Mouse (Mus musculus): Measurements from ENCODE around the gene Gna15. TPM values are rescaled to one million over a fixed set of nuclear protein-coding genes. Genes with fewer than 3 reads are reported as not detected.

The Gna15 gene
- polyA plus RNA-seq (2012; rRNA removed): 4.2 and 4.6 TPM in 2 replicates
- polyA plus RNA-seq (2014; fragmentation: Nextera tagmentation; extraction: Ambion mirVana): 3.2 and 4.7 TPM in 2 replicates

GRCm38 (mm10) chr10:81524051-81524605, at the start of gene Gna15:
Gene Gna15 (minus strand): TSS chr10:81524225.
- ATAC-seq (ENCODE audit: insufficient read depth): peak; percentile 57

GRCm38 (mm10) chr10:81572975-81573374, 49.0 kb upstream of the Gna15 start:
- Histone ChIP-seq H3K36me3 (replicated peaks; ENCODE audit: control insufficient read depth, insufficient read depth, low read depth) (no peaks in the 10 kb centered on the region), H3K27me3 (ENCODE audit: control insufficient read depth, insufficient read depth, low read length) (peaks cover 11% of the 10 kb centered on the region), H3K4me3 (ENCODE audit: insufficient read depth in 1 of 2, low read depth in 2 of 2, low read length in 2 of 2) (peak overlapping the region in 1 of 2 experiments; percentile 18; a peak in 1 of 4 replicates), H3K9ac (replicated peaks) (no peak overlapping the region), H3K27ac (peak overlapping the region; percentile 23; the same call in 1 of the 2 replicates), H3K4me1 (replicated peaks; ENCODE audit: control insufficient read depth in 2 of 2, insufficient read depth in 2 of 2, low read length in 1 of 2) (peaks cover 30 to 39% of the 10 kb centered on the region in 2 experiments), H3K9me3 (ENCODE audit: control insufficient read depth, low read length) (no peaks in the 10 kb centered on the region), H3K4me2 (ENCODE audit: low read depth) (peak overlapping the region; percentile 99)
- DNase-seq (ENCODE audit: low read depth in 3 of 3, low spot score in 3 of 3) (peak in 2 of 3 experiments; percentile 56 to 57), ATAC-seq (ENCODE audit: insufficient read depth) (peak; percentile 68)
- WGBS (ENCODE audit: insufficient replicate concordance): 8% methylated on average over 9 of the region's 9 CpGs
- no peak for TF ChIP-seq EP300 (IDR thresholded peaks at IDR 0.05; ENCODE audit: low read depth)
- no peak for TF ChIP-seq CTCF (IDR thresholded peaks at IDR 0.05; ENCODE audit: low read depth)

More at GRCm38 (mm10) chr10:81524051-81524605, at the start of gene Gna15:
- TF ChIP-seq EP300 (IDR thresholded peaks at IDR 0.05; ENCODE audit: low read depth) (no peak), CTCF (IDR thresholded peaks at IDR 0.05; ENCODE audit: low read depth) (0 out of 2 replicates have a peak, but pooled peaks have one; percentile 14)
- peak within 1 kb of the TSS; percentile 24; the same call in 1 of the 2 replicates for H3K27ac ChIP-seq
- H3K36me3 ChIP-seq (replicated peaks; ENCODE audit: control insufficient read depth, insufficient read depth, low read depth): no peaks in the 10 kb centered on the region
- peak within 1 kb of the TSS; percentile 69 for H3K4me2 ChIP-seq (ENCODE audit: low read depth)
- H3K4me1 ChIP-seq (replicated peaks; ENCODE audit: control insufficient read depth in 2 of 2, insufficient read depth in 2 of 2, low read length in 1 of 2): peaks cover 19 to 26% of the 10 kb centered on the region in 2 experiments
- peak within 1 kb of the TSS; percentile 53 for H3K9ac ChIP-seq (replicated peaks)
- H3K9me3 ChIP-seq (ENCODE audit: control insufficient read depth, low read length): no peaks in the 10 kb centered on the region
- H3K4me3 ChIP-seq (ENCODE audit: insufficient read depth in 1 of 2, low read depth in 2 of 2, low read length in 2 of 2): peak within 1 kb of the TSS; percentile 17 to 49
- 4% methylated on average over 9 of the region's 9 CpGs for WGBS (ENCODE audit: insufficient replicate concordance)
- no peaks in the 10 kb centered on the region for H3K27me3 ChIP-seq (ENCODE audit: control insufficient read depth, insufficient read depth, low read length)
- DNase-seq (ENCODE audit: low read depth in 3 of 3, low spot score in 3 of 3): no peak

GRCm38 (mm10) chr10:81572133-81572671, 48.2 kb upstream of the Gna15 start:
- Histone ChIP-seq H3K4me2 (ENCODE audit: low read depth) (peak overlapping the region; percentile 99), H3K9ac (replicated peaks) (no peak overlapping the region), H3K36me3 (replicated peaks; ENCODE audit: control insufficient read depth, insufficient read depth, low read depth) (no peaks in the 10 kb centered on the region), H3K4me3 (ENCODE audit: insufficient read depth in 1 of 2, low read depth in 2 of 2, low read length in 2 of 2) (peak overlapping the region; percentile 50 to 70), H3K4me1 (replicated peaks; ENCODE audit: control insufficient read depth in 2 of 2, insufficient read depth in 2 of 2, low read length in 1 of 2) (peaks cover 30 to 40% of the 10 kb centered on the region in 2 experiments), H3K9me3 (ENCODE audit: control insufficient read depth, low read length) (no peaks in the 10 kb centered on the region), H3K27me3 (ENCODE audit: control insufficient read depth, insufficient read depth, low read length) (peaks cover 11% of the 10 kb centered on the region), H3K27ac (no peak overlapping the region)
- no peak for DNase-seq (ENCODE audit: low read depth in 3 of 3, low spot score in 3 of 3)
- peak; percentile 1 for ATAC-seq (ENCODE audit: insufficient read depth)
- TF ChIP-seq CTCF (IDR thresholded peaks at IDR 0.05; ENCODE audit: low read depth) (no peak), EP300 (IDR thresholded peaks at IDR 0.05; ENCODE audit: low read depth) (no peak)
- WGBS (ENCODE audit: insufficient replicate concordance): 9% methylated on average over 9 of the region's 9 CpGs

- H3K9me3 ChIP-seq (ENCODE audit: control insufficient read depth, low read length): no peaks in the 10 kb centered on the region
- H3K9ac ChIP-seq (replicated peaks): peak overlapping the region; percentile 56
- H3K4me2 ChIP-seq (ENCODE audit: low read depth): peak overlapping the region; percentile 99
- under 1% methylated on average over 18 of the region's 18 CpGs for WGBS (ENCODE audit: insufficient replicate concordance)
- H3K4me1 ChIP-seq (replicated peaks; ENCODE audit: control insufficient read depth in 2 of 2, insufficient read depth in 2 of 2, low read length in 1 of 2): peaks cover 30 to 40% of the 10 kb centered on the region in 2 experiments
- peak overlapping the region; percentile 70 to 85 for H3K4me3 ChIP-seq (ENCODE audit: insufficient read depth in 1 of 2, low read depth in 2 of 2, low read length in 2 of 2)
- no peaks in the 10 kb centered on the region for H3K36me3 ChIP-seq (replicated peaks; ENCODE audit: control insufficient read depth, insufficient read depth, low read depth)
- peak overlapping the region; percentile 81 for H3K27ac ChIP-seq
- H3K27me3 ChIP-seq (ENCODE audit: control insufficient read depth, insufficient read depth, low read length): peaks cover 11% of the 10 kb centered on the region
- DNase-seq (ENCODE audit: low read depth in 3 of 3, low spot score in 3 of 3) (peak; percentile 95 to 96 (median 96)), ATAC-seq (ENCODE audit: insufficient read depth) (peak; percentile 85)
- no peak for TF ChIP-seq CTCF (IDR thresholded peaks at IDR 0.05; ENCODE audit: low read depth)
Measured at GRCm38 (mm10) chr10:81571501-81571876, 47.5 kb upstream of the Gna15 start.

GRCm38 (mm10) chr10:81570831-81571500, 46.9 kb upstream of the Gna15 start:
- WGBS (ENCODE audit: insufficient replicate concordance): 0% methylated on average over 34 of the region's 34 CpGs
- peak; percentile 74 to 76 (median 74) for DNase-seq (ENCODE audit: low read depth in 3 of 3, low spot score in 3 of 3)
- Histone ChIP-seq H3K36me3 (replicated peaks; ENCODE audit: control insufficient read depth, insufficient read depth, low read depth) (peaks cover 3% of the 10 kb centered on the region; the same call in 1 of the 2 replicates), H3K4me3 (ENCODE audit: insufficient read depth in 1 of 2, low read depth in 2 of 2, low read length in 2 of 2) (peak overlapping the region; percentile 70 to 85), H3K9me3 (ENCODE audit: control insufficient read depth, low read length) (no peaks in the 10 kb centered on the region), H3K9ac (replicated peaks) (peak overlapping the region; percentile 69), H3K4me1 (replicated peaks; ENCODE audit: control insufficient read depth in 2 of 2, insufficient read depth in 2 of 2, low read length in 1 of 2) (peaks cover 30 to 40% of the 10 kb centered on the region in 2 experiments), H3K27me3 (ENCODE audit: control insufficient read depth, insufficient read depth, low read length) (peaks cover 10% of the 10 kb centered on the region), H3K4me2 (ENCODE audit: low read depth) (peak overlapping the region; percentile 99), H3K27ac (peak overlapping the region; percentile 81)
- 0 out of 2 replicates have a peak, but pooled peaks have one; percentile 14 for TF ChIP-seq CTCF (IDR thresholded peaks at IDR 0.05; ENCODE audit: low read depth)
- no peak for TF ChIP-seq EP300 (IDR thresholded peaks at IDR 0.05; ENCODE audit: low read depth)
- peak; percentile 32 for ATAC-seq (ENCODE audit: insufficient read depth)
